In genomic region chr13:21981803-21982193, GRCm38 (mm10) we compare ENCODE assay signal across 7 mouse cellular contexts. TPM values are rescaled to one million over a fixed set of nuclear protein-coding genes. Genes with fewer than 3 reads are reported as not detected.
DNase-seq lines count a peak whose midpoint lies in the region; ATAC-seq and TF ChIP-seq lines count a peak whose summit lies in the region.

No protein-coding gene starts in this region.

- H3K9ac ChIP-seq in neural tube, embryonic 15.5 days (replicated peaks): peak overlapping the region; percentile 62

- H3K4me2 ChIP-seq in neural tube, embryonic 15.5 days: peak overlapping the region; percentile 97

- peaks cover 87% of the 10 kb centered on the region for H3K27me3 ChIP-seq in forebrain, embryonic 10.5 days (ENCODE audit: poor library complexity, severe bottlenecking)
- peaks cover 78% of the 10 kb centered on the region for H3K27me3 ChIP-seq in limb, embryonic 10.5 days (ENCODE audit: low read depth, poor library complexity, severe bottlenecking)
- peaks cover 75% of the 10 kb centered on the region for H3K27me3 ChIP-seq in neural tube, embryonic 15.5 days (replicated peaks)

- no peaks in the 10 kb centered on the region for H3K36me3 ChIP-seq in forebrain, embryonic 10.5 days (replicated peaks)
- H3K36me3 ChIP-seq in limb, embryonic 10.5 days: no peaks in the 10 kb centered on the region
- H3K36me3 ChIP-seq in neural tube, embryonic 15.5 days: no peaks in the 10 kb centered on the region

- H3K4me3 ChIP-seq in left cerebral cortex, adult 2 months: peak overlapping the region; percentile 49
- H3K4me3 ChIP-seq in forebrain, embryonic 10.5 days: peak overlapping the region; percentile 73
- peak overlapping the region; percentile 68 for H3K4me3 ChIP-seq in limb, embryonic 10.5 days
- H3K4me3 ChIP-seq in neural tube, embryonic 15.5 days (replicated peaks): peak overlapping the region; percentile 54

- H3K27ac ChIP-seq in left cerebral cortex, adult 2 months: no peak overlapping the region
- H3K27ac ChIP-seq in forebrain, embryonic 10.5 days: peak overlapping the region; percentile 81
- H3K27ac ChIP-seq in limb, embryonic 10.5 days: peak overlapping the region; percentile 81
- H3K27ac ChIP-seq in neural tube, embryonic 15.5 days (replicated peaks): no peak overlapping the region

- peaks cover 15% of the 10 kb centered on the region for H3K4me1 ChIP-seq in forebrain, embryonic 10.5 days
- H3K4me1 ChIP-seq in limb, embryonic 10.5 days: peaks cover 14% of the 10 kb centered on the region
- H3K4me1 ChIP-seq in neural tube, embryonic 15.5 days: peaks cover 13% of the 10 kb centered on the region

- no peak for TF ChIP-seq CTCF in left cerebral cortex, adult 2 months (IDR thresholded peaks at IDR 0.05)

- no peaks in the 10 kb centered on the region for H3K9me3 ChIP-seq in forebrain, embryonic 10.5 days
- no peaks in the 10 kb centered on the region for H3K9me3 ChIP-seq in limb, embryonic 10.5 days (replicated peaks)
- no peaks in the 10 kb centered on the region for H3K9me3 ChIP-seq in neural tube, embryonic 15.5 days (replicated peaks)

- intact Hi-C loops in left cerebral cortex, adult 2 months (cut with DNase I): no loop called here

- peak; percentile 35; the same call in 1 of the 2 replicates for ATAC-seq in neural tube, embryonic 15.5 days (ENCODE audit: low FRiP score)

- no peak for DNase-seq in left cerebral cortex, adult 2 months (ENCODE audit: extremely low spot score in 1 of 2, low spot score in 2 of 2)
- no peak for DNase-seq in left cerebral cortex, adult 11 months (ENCODE audit: low spot score)
- DNase-seq in forebrain, embryonic 10.5 days (ENCODE audit: extremely low spot score, low spot score): no peak
- no peak for DNase-seq in limb, embryonic 10.5 days (ENCODE audit: low spot score)
- DNase-seq in cerebellum, adult 9-11 months: no peak
- DNase-seq in left cerebral cortex, adult 8-10 months (ENCODE audit: low spot score in 2 of 2): no peak

- 1% methylated on average over 17 of the region's 17 CpGs for WGBS in forebrain, embryonic 10.5 days
- 3% methylated on average over 17 of the region's 17 CpGs for WGBS in limb, embryonic 10.5 days
- 5% methylated on average over 17 of the region's 17 CpGs for WGBS in neural tube, embryonic 15.5 days

RNA-seq across cellular contexts. Expression of gene Pom121l2, which starts 0.8 kb away (rescaled TPM):
- not detected for total RNA-seq in left cerebral cortex, adult 2 months (2021)
- polyA plus RNA-seq in forebrain, embryonic 10.5 days (2016; fragmentation: Nextera tagmentation; extraction: Ambion mirVana): 0.09 TPM in 1 of 2 replicates, not detected in the other
- 0.14 and 0.28 TPM in 2 replicates for polyA plus RNA-seq in limb, embryonic 10.5 days (2016; fragmentation: Nextera tagmentation; extraction: Ambion mirVana)
- polyA plus RNA-seq in neural tube, embryonic 15.5 days (2015; fragmentation: Nextera tagmentation; extraction: Ambion mirVana): 0.11 TPM in 1 of 2 replicates, not detected in the other
- not detected for total RNA-seq in left cerebral cortex, adult 8-10 months (2022)

RNA-seq across cellular contexts. Expression of gene Prss16, which starts 27.7 kb away (rescaled TPM):
- total RNA-seq in left cerebral cortex, adult 2 months (2021): 1 to 10 TPM in 1 of 2 experiments, under 1 TPM in 1; 0.57 to 1.1 TPM
- polyA plus RNA-seq in forebrain, embryonic 10.5 days (2016; fragmentation: Nextera tagmentation; extraction: Ambion mirVana): 0.26 and 0.41 TPM in 2 replicates
- polyA plus RNA-seq in limb, embryonic 10.5 days (2016; fragmentation: Nextera tagmentation; extraction: Ambion mirVana): 0.20 TPM in 1 of 2 replicates, not detected in the other
- polyA plus RNA-seq in neural tube, embryonic 15.5 days (2015; fragmentation: Nextera tagmentation; extraction: Ambion mirVana): 0.09 and 167 TPM in 2 replicates
- total RNA-seq in left cerebral cortex, adult 8-10 months (2022): 1 to 10 TPM in 3 of 4 experiments, under 1 TPM in 1; 0.33 to 1.3 (median 1.0) TPM

RNA-seq across cellular contexts. Expression of gene Zfp184, which starts 36.9 kb away (rescaled TPM):
- total RNA-seq in left cerebral cortex, adult 2 months (2021): 1 to 10 TPM; 3.8 to 3.9 TPM
- polyA plus RNA-seq in forebrain, embryonic 10.5 days (2016; fragmentation: Nextera tagmentation; extraction: Ambion mirVana): 24.3 and 26.8 TPM in 2 replicates
- 22.4 and 27.0 TPM in 2 replicates for polyA plus RNA-seq in limb, embryonic 10.5 days (2016; fragmentation: Nextera tagmentation; extraction: Ambion mirVana)
- polyA plus RNA-seq in neural tube, embryonic 15.5 days (2015; fragmentation: Nextera tagmentation; extraction: Ambion mirVana): 10.3 and 11.5 TPM in 2 replicates
- 1 to 10 TPM; 2.4 to 4.1 (median 3.3) TPM for total RNA-seq in left cerebral cortex, adult 8-10 months (2022)

RNA-seq across cellular contexts. Expression of gene Hist1h2ah, which starts 53.6 kb away (rescaled TPM):
- total RNA-seq in left cerebral cortex, adult 2 months (2021): 10 to 100 TPM; 18.8 to 25.6 TPM
- 12.1 and 14.3 TPM in 2 replicates for polyA plus RNA-seq in forebrain, embryonic 10.5 days (2016; fragmentation: Nextera tagmentation; extraction: Ambion mirVana)
- 7.3 and 8.5 TPM in 2 replicates for polyA plus RNA-seq in limb, embryonic 10.5 days (2016; fragmentation: Nextera tagmentation; extraction: Ambion mirVana)
- polyA plus RNA-seq in neural tube, embryonic 15.5 days (2015; fragmentation: Nextera tagmentation; extraction: Ambion mirVana): 4.5 TPM in 1 of 2 replicates, not detected in the other
- 10 to 100 TPM in 3 of 4 experiments, not detected in 1; 15.3 to 27.1 (median 22.8) TPM for total RNA-seq in left cerebral cortex, adult 8-10 months (2022)

RNA-seq across cellular contexts. Expression of gene Hist1h2bk, which starts 53.9 kb away (rescaled TPM):
- 10 to 100 TPM; 12.2 to 13.5 TPM for total RNA-seq in left cerebral cortex, adult 2 months (2021)
- 6.4 and 7.7 TPM in 2 replicates for polyA plus RNA-seq in forebrain, embryonic 10.5 days (2016; fragmentation: Nextera tagmentation; extraction: Ambion mirVana)
- 10.3 and 11.8 TPM in 2 replicates for polyA plus RNA-seq in limb, embryonic 10.5 days (2016; fragmentation: Nextera tagmentation; extraction: Ambion mirVana)
- 0.97 and 2.2 TPM in 2 replicates for polyA plus RNA-seq in neural tube, embryonic 15.5 days (2015; fragmentation: Nextera tagmentation; extraction: Ambion mirVana)
- 10 to 100 TPM in 3 of 4 experiments, 1 to 10 TPM in 1; 3.0 to 13.9 (median 10.7) TPM for total RNA-seq in left cerebral cortex, adult 8-10 months (2022)

Comparison
In these comparisons a context has a peak if more than half of its experiments do, and no peak if none do; other contexts are left out.
1. H3K27ac ChIP-seq: peak in forebrain, embryonic 10.5 days (single experiment) and limb, embryonic 10.5 days (single experiment); none in left cerebral cortex, adult 2 months (single experiment) and neural tube, embryonic 15.5 days (single experiment).
2. Peak in every context shown above with its lines, with median percentiles within 50 percentile points of each other: H3K4me3 ChIP-seq.